Mouse (Mus musculus): ENCODE measurements around the gene Xpo5. TPM values are rescaled to one million over a fixed set of nuclear protein-coding genes. Genes with fewer than 3 reads are reported as not detected.

Gene Xpo5
- total and polyA plus RNA-seq, 2 experiments from 2014 or later: 23.8 to 54.5 TPM

DNA sequence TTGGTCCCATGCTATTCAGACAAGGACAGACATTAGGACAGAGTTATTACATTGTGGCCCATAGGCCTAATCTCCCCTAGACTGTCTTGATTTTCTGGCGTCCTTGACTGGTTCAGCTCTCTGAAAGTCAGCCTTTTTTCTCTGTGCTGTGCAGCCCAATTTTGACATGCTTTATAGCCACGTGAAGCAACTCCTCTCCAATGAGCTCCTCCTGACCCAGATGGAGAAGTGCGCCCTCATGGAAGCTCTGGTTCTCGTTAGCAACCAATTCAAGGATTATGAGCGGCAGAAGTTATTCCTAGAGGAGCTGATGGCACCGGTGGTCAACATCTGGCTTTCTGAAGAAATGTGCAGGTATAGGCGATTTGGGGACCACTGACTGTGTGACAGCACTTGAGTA, 25.0 kb downstream of the Xpo5 start:
- H3K9ac ChIP-seq (replicated peaks; ENCODE audit: low read length): no peak overlapping the region
- no peak overlapping the region for H3K4me3 ChIP-seq (ENCODE audit: low read length)
- H3K4me1 ChIP-seq (ENCODE audit: insufficient read depth, low read length): no peaks in the 10 kb centered on the region
- H3K4me2 ChIP-seq (ENCODE audit: low read depth, low read length): no peak overlapping the region
- no peak for DNase-seq (ENCODE audit: low spot score)
- H3K27ac ChIP-seq: no peak overlapping the region
- H3K36me3 ChIP-seq (ENCODE audit: insufficient read depth, low read length): peaks cover 89% of the 10 kb centered on the region
- TF ChIP-seq CTCF (IDR thresholded peaks at IDR 0.05; ENCODE audit: low read depth): no peak
- ATAC-seq: no peak
- H3K9me3 ChIP-seq (ENCODE audit: low read length): no peaks in the 10 kb centered on the region
- no peaks in the 10 kb centered on the region for H3K27me3 ChIP-seq (ENCODE audit: insufficient read depth, low read length)
- 89% methylated on average over 7 of the region's 7 CpGs for WGBS

- ATAC-seq (no peak), DNase-seq (ENCODE audit: low spot score) (no peak)
- no peak overlapping the region for H3K27ac ChIP-seq
- no peak overlapping the region for H3K4me3 ChIP-seq (ENCODE audit: low read length)
- H3K4me2 ChIP-seq (ENCODE audit: low read depth, low read length): no peak overlapping the region
- H3K4me1 ChIP-seq (ENCODE audit: insufficient read depth, low read length): no peaks in the 10 kb centered on the region
- H3K9ac ChIP-seq (replicated peaks; ENCODE audit: low read length): no peak overlapping the region
- H3K9me3 ChIP-seq (ENCODE audit: low read length): no peaks in the 10 kb centered on the region
- WGBS: 100% methylated on average over 1 of the region's 1 CpGs
- TF ChIP-seq CTCF (IDR thresholded peaks at IDR 0.05; ENCODE audit: low read depth): no peak
- no peaks in the 10 kb centered on the region for H3K27me3 ChIP-seq (ENCODE audit: insufficient read depth, low read length)
- peaks cover 69% of the 10 kb centered on the region for H3K36me3 ChIP-seq (ENCODE audit: insufficient read depth, low read length)
These were observed 33.5 kb downstream of the Xpo5 start for GRCm38 (mm10) chr17:46236067-46236466.

- Histone ChIP-seq H3K9ac (replicated peaks; ENCODE audit: low read length) (no peak overlapping the region), H3K4me2 (ENCODE audit: low read depth, low read length) (no peak overlapping the region), H3K9me3 (ENCODE audit: low read length) (no peaks in the 10 kb centered on the region), H3K27me3 (ENCODE audit: insufficient read depth, low read length) (no peaks in the 10 kb centered on the region), H3K4me3 (ENCODE audit: low read length) (no peak overlapping the region), H3K4me1 (ENCODE audit: insufficient read depth, low read length) (no peaks in the 10 kb centered on the region), H3K27ac (no peak overlapping the region), H3K36me3 (ENCODE audit: insufficient read depth, low read length) (peaks cover 72% of the 10 kb centered on the region)
- DNase-seq (ENCODE audit: low spot score) (no peak), ATAC-seq (no peak)
- 89% methylated on average over 6 of the region's 6 CpGs for WGBS
- no peak for TF ChIP-seq CTCF (IDR thresholded peaks at IDR 0.05; ENCODE audit: low read depth)
These were observed 34.5 kb downstream of the Xpo5 start for GRCm38 (mm10) chr17:46237079-46237478.

GRCm38 (mm10) chr17:46237480-46237879, 34.9 kb downstream of the Xpo5 start:
- H3K27me3 ChIP-seq (ENCODE audit: insufficient read depth, low read length): no peaks in the 10 kb centered on the region
- H3K4me3 ChIP-seq (ENCODE audit: low read length): no peak overlapping the region
- no peak overlapping the region for H3K27ac ChIP-seq
- no peak for TF ChIP-seq CTCF (IDR thresholded peaks at IDR 0.05; ENCODE audit: low read depth)
- no peaks in the 10 kb centered on the region for H3K9me3 ChIP-seq (ENCODE audit: low read length)
- H3K4me1 ChIP-seq (ENCODE audit: insufficient read depth, low read length): no peaks in the 10 kb centered on the region
- DNase-seq (ENCODE audit: low spot score): no peak
- no peak overlapping the region for H3K4me2 ChIP-seq (ENCODE audit: low read depth, low read length)
- WGBS: 81% methylated on average over 5 of the region's 5 CpGs
- no peak overlapping the region for H3K9ac ChIP-seq (replicated peaks; ENCODE audit: low read length)
- H3K36me3 ChIP-seq (ENCODE audit: insufficient read depth, low read length): peaks cover 76% of the 10 kb centered on the region
- ATAC-seq: no peak

- H3K27ac ChIP-seq: no peak overlapping the region
- TF ChIP-seq CTCF (IDR thresholded peaks at IDR 0.05; ENCODE audit: low read depth): no peak
- ATAC-seq: no peak
- H3K4me1 ChIP-seq (ENCODE audit: insufficient read depth, low read length): no peaks in the 10 kb centered on the region
- peaks cover 80% of the 10 kb centered on the region for H3K36me3 ChIP-seq (ENCODE audit: insufficient read depth, low read length)
- 93% methylated on average over 15 of the region's 15 CpGs for WGBS
- DNase-seq (ENCODE audit: low spot score): no peak
- H3K4me2 ChIP-seq (ENCODE audit: low read depth, low read length): no peak overlapping the region
- no peaks in the 10 kb centered on the region for H3K9me3 ChIP-seq (ENCODE audit: low read length)
- no peaks in the 10 kb centered on the region for H3K27me3 ChIP-seq (ENCODE audit: insufficient read depth, low read length)
- H3K9ac ChIP-seq (replicated peaks; ENCODE audit: low read length): no peak overlapping the region
- no peak overlapping the region for H3K4me3 ChIP-seq (ENCODE audit: low read length)
These were observed 37.0 kb downstream of the Xpo5 start for GRCm38 (mm10) chr17:46239516-46240114.

DNA sequence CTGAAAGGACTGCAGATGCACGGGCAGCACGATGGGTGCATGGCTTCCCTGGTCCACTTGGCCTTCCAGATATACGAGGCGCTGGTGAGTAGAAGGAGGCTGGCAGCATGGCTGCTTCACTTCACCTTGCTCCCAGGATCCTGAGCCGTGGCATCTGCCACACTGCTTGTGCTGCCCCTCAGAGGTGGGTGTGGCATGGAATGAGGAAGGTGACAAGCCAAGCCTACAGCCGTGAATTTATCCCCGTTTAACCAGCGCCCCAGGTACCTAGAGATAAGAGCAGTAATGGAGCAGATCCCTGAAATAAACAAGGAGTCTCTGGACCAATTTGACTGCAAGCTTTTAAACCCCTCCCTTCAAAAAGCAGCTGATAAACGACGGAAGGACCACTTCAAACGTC, 38.9 kb downstream of the Xpo5 start:
- Histone ChIP-seq H3K9me3 (ENCODE audit: low read length) (no peaks in the 10 kb centered on the region), H3K27me3 (ENCODE audit: insufficient read depth, low read length) (no peaks in the 10 kb centered on the region), H3K4me1 (ENCODE audit: insufficient read depth, low read length) (no peaks in the 10 kb centered on the region), H3K27ac (no peak overlapping the region), H3K36me3 (ENCODE audit: insufficient read depth, low read length) (peaks cover 87% of the 10 kb centered on the region), H3K4me3 (ENCODE audit: low read length) (no peak overlapping the region), H3K4me2 (ENCODE audit: low read depth, low read length) (no peak overlapping the region), H3K9ac (replicated peaks; ENCODE audit: low read length) (no peak overlapping the region)
- DNase-seq (ENCODE audit: low spot score): no peak
- WGBS: 83% methylated on average over 11 of the region's 11 CpGs
- ATAC-seq: no peak
- TF ChIP-seq CTCF (IDR thresholded peaks at IDR 0.05; ENCODE audit: low read depth): no peak

DNA sequence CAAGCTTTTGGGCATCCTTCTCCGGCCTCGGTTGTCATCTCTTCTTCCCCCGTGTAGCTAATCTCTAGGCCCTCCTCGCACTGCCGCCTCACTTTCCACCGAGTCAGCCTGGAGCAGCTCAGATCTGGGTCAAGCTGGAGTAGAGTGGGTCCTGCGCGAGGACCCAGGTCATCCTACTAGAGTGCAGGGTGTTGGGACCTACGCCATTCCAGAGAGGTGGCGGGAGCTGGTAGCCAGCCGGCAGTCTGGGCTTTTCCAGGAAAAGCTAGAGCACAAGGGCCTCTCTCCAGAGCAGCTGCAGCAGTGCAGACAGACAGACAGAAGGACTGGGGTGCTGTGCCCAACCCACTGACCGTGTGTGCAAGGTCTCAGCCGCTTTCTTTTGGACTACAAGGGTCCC, 39.7 kb downstream of the Xpo5 start:
- 91% methylated on average over 13 of the region's 13 CpGs for whole genome bisulfite sequencing
- ATAC-seq: no peak

More for the DNA sequence above, 39.7 kb downstream of the Xpo5 start:
- H3K4me3 ChIP-seq (ENCODE audit: low read length): no peak overlapping the region
- DNase-seq (ENCODE audit: low spot score): no peak
- peaks cover 79% of the 10 kb centered on the region for H3K36me3 ChIP-seq (ENCODE audit: insufficient read depth, low read length)
- H3K9ac ChIP-seq (replicated peaks; ENCODE audit: low read length): no peak overlapping the region
- H3K9me3 ChIP-seq (ENCODE audit: low read length): no peaks in the 10 kb centered on the region
- no peak overlapping the region for H3K27ac ChIP-seq
- H3K4me2 ChIP-seq (ENCODE audit: low read depth, low read length): no peak overlapping the region
- TF ChIP-seq CTCF (IDR thresholded peaks at IDR 0.05; ENCODE audit: low read depth): no peak
- H3K27me3 ChIP-seq (ENCODE audit: insufficient read depth, low read length): no peaks in the 10 kb centered on the region
- peaks cover 5% of the 10 kb centered on the region; the same call in 1 of the 2 replicates for H3K4me1 ChIP-seq (ENCODE audit: insufficient read depth, low read length)

Data from hindbrain, postnatal 0 days (tissue).